Mouse (Mus musculus) liver, embryonic 16.5 days (tissue): ENCODE data around the gene Mrpl14. TPM values are rescaled to one million over a fixed set of nuclear protein-coding genes. Genes with fewer than 3 reads are reported as not detected.

Experiments
- ATAC-seq: fragments of 200-750 bp; cut with Nextera tagmentation; 2 replicates; pipeline ENCODE4 v1.8.0; 2017; ENCODE audit warnings: low read depth, mild to moderate bottlenecking, moderate number of reproducible peaks, moderate library complexity
- H3K27ac ChIP-seq: fragments of 300-500 bp; sonication (generic); 2 replicates; pipeline ENCODE4 v1.5.1; 2014; ENCODE audit warnings: mild to moderate bottlenecking, low read length
- H3K27me3 ChIP-seq: fragments of 300-500 bp; sonication (generic); 2 replicates; pipeline ENCODE4 v1.6.1; 2014; ENCODE audit warnings: low read depth, low read length, mixed read lengths; ENCODE audit not compliant: control insufficient read depth, insufficient read depth
- H3K36me3 ChIP-seq: fragments of 300-500 bp; sonication (generic); 2 replicates; pipeline ENCODE4 v1.6.1; 2014; ENCODE audit warnings: mild to moderate bottlenecking; ENCODE audit not compliant: control insufficient read depth, insufficient read depth
- H3K4me1 ChIP-seq: fragments of 300-500 bp; sonication (generic); 2 replicates; pipeline ENCODE4 v1.6.1; 2014; ENCODE audit warnings: low read depth, low read length, mixed read lengths; ENCODE audit not compliant: control insufficient read depth
- H3K4me2 ChIP-seq: fragments of 300-500 bp; sonication (generic); 2 replicates; pipeline ENCODE4 v1.6.1; 2014; ENCODE audit warnings: low read depth, low read length, mixed read lengths
- H3K4me3 ChIP-seq: fragments of 300-500 bp; sonication (generic); 2 replicates; pipeline ENCODE4 v1.5.1; 2014; ENCODE audit warnings: low read depth, mild to moderate bottlenecking, low read length
- H3K9ac ChIP-seq: fragments of 300-500 bp; sonication (generic); 2 replicates; pipeline ENCODE4 v1.6.1; 2014; ENCODE audit warnings: low read depth, low read length
- H3K9me3 ChIP-seq: fragments of 300-500 bp; sonication (generic); replicated peaks from 2 replicates; pipeline ENCODE4 v1.6.1; 2016; ENCODE audit warnings: low read length; ENCODE audit not compliant: control insufficient read depth
- WGBS: fragments of 180-500 bp; shearing (Covaris S2); extraction: QIAGEN DNeasy Blood & Tissue Kit; methylation state at CpG from one replicate; pipeline ENCODE4 v1.1.7; 2014; ENCODE audit not compliant: insufficient replicate concordance; 5-methylcytosine and 5-hydroxymethylcytosine counted together
- polyA plus RNA-seq: library from polyadenylated mRNA; unstranded; fragments of >200 nt; fragmentation: Nextera tagmentation; extraction: Ambion mirVana; gene quantifications from 2 replicates; pipeline ENCODE4 v1.2.1, GENCODE M21; 2015

The Mrpl14 gene
- polyA plus RNA-seq, 1 experiment from 2014 or later = 94.4 TPM

DNA sequence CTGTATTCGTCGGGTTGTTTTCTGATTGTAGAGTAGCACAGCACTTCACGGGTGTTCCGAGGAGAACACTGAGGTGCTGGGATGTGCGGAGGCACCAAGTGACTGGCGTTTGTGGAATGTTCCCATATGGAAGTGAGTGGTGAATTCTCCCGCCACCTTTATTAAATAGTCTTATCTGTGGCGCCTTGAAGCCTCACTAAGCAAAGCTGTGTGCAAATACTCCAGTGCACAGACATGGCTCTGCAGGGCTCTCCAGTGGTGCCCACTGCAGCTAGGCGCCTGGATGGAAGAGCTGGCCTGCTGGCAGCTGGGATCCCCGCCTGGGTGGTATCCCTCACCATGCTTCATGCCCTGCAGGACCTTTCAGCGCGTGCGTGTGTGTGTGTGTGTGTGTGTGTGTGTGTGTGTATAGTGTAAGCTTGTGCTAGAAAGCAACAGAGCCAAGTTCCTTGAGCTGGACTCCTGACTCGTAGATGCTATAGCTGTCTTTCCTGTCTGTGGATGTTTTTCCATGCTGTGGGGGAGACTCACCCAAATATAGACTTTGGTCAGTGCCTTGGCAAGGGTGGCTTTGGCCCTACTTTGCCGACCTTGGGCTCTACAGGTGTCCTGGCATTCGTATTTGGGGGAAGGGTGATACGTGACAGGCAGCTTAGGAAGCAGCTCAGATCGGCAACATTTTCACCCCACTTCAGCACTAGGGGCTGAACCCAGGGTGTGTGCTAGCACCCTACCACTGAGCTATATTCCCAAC, 7.9 kb downstream of the Mrpl14 start:
- Histone ChIP-seq H3K4me1 (peaks cover 30% of the 10 kb centered on the region), H3K4me2 (no peak overlapping the region), H3K27me3 (no peaks in the 10 kb centered on the region), H3K36me3 (peaks cover 10% of the 10 kb centered on the region; the same call in 1 of the 2 replicates), H3K9me3 (no peaks in the 10 kb centered on the region), H3K9ac (no peak overlapping the region), H3K4me3 (no peak overlapping the region), H3K27ac (no peak overlapping the region)
- ATAC-seq = no peak
- 75% methylated on average over 18 of the region's 18 CpGs for WGBS

DNA sequence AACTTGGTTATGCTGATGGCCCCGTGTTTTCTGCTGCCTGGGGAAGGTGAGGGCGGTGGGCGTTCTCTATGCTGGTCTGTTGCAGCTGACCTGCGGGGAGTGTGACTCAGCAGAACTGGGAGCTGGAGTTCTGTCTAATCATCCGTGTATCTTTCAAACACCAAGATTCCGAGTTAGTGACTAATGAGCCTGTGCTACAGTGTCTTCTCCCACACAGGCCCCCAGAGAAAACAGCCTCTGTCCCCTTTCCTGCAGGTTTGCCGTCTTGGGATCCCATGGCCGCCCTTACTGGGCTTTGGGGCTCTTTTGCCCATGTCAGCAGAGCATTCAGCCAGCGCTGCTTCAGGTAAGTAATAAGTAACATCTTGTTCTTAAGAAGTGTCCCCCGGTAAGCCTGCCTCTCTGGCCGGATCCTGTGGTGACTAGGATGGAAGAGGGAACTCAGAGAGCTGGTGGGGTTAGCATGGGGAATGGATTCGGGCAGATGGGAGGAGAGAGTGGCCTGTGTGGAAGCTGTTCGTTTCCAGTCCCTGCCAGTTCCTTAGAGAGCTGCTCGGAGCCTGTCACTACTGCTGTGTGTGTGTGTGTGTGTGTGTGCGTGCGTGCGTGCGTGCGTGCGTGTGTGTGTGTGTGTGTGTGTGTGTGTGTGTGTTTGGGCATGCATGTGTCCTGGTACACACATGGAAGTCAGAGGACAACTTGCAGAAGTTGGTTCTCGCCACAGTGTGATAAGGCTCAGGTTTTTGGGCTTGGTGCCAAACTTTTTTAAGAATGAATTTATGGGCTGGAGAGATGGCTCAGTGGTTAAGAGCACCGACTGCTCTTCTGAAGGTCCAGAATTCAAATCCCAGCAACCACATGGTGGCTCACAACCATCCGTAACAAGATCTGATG, 9.4 kb downstream of the Mrpl14 start:
- Histone ChIP-seq H3K4me3 (no peak overlapping the region), H3K9ac (no peak overlapping the region), H3K27me3 (no peaks in the 10 kb centered on the region), H3K4me1 (peaks cover 36% of the 10 kb centered on the region), H3K4me2 (0 out of 2 replicates have a peak overlapping the region, but pooled peaks have one; percentile 3), H3K9me3 (no peaks in the 10 kb centered on the region), H3K36me3 (peaks cover 10% of the 10 kb centered on the region; the same call in 1 of the 2 replicates), H3K27ac (0 out of 2 replicates have a peak overlapping the region, but pooled peaks have one; percentile 28)
- ATAC-seq = peak; percentile 65
- WGBS = 31% methylated on average over 23 of the region's 23 CpGs

DNA sequence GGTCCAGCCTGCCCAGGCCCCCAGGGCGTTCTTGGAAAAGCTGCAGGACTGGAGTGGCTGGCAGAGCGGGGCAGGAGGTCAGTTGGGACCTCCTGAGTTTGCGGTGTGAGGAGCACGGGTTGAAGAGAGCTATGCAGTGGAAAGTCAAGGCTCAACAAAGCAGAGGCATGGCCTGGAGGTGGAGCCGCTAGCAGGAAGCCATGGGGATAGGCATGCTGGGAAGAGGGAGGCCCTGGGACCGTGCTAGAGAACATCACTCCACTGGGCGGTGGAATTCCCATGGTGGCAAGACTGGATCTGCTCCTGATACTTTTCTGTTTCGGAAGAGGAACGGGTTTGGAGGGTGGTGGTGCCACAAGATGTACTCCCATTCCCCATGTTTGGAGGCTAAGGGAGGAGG, 10.9 kb downstream of the Mrpl14 start:
- H3K36me3 ChIP-seq = peaks cover 10% of the 10 kb centered on the region; the same call in 1 of the 2 replicates
- H3K9ac ChIP-seq = no peak overlapping the region
- no peaks in the 10 kb centered on the region for H3K27me3 ChIP-seq
- H3K4me2 ChIP-seq = no peak overlapping the region
- 85% methylated on average over 9 of the region's 9 CpGs for WGBS
- no peak overlapping the region for H3K27ac ChIP-seq
- no peaks in the 10 kb centered on the region for H3K9me3 ChIP-seq
- H3K4me3 ChIP-seq = no peak overlapping the region
- no peak for ATAC-seq
- peaks cover 46% of the 10 kb centered on the region for H3K4me1 ChIP-seq

DNA sequence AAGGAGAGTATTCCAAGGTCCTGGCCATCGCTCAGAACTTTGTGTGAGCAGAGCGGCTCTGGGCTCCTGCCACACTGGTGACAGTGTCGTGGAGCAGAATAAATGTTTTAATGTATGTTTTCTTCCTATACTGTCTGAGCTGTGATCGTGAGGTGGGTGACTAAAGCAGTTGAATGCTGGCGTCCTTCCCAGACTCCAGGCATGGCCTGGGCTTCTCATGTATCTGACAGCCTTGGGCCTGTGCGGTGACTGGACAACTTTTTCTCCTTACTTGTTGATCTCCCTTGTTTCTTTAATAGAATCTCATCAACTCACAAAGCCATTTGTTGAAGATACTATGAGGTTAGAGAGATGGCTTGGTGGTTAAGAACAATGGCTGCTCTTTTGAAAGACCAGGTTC, 12.2 kb downstream of the Mrpl14 start:
- Histone ChIP-seq H3K27me3 (no peaks in the 10 kb centered on the region), H3K36me3 (peaks cover 10% of the 10 kb centered on the region; the same call in 1 of the 2 replicates), H3K4me2 (no peak overlapping the region), H3K9ac (no peak overlapping the region), H3K27ac (no peak overlapping the region), H3K9me3 (no peaks in the 10 kb centered on the region), H3K4me1 (peaks cover 46% of the 10 kb centered on the region), H3K4me3 (no peak overlapping the region)
- 84% methylated on average over 6 of the region's 6 CpGs for WGBS
- ATAC-seq = no peak

DNA sequence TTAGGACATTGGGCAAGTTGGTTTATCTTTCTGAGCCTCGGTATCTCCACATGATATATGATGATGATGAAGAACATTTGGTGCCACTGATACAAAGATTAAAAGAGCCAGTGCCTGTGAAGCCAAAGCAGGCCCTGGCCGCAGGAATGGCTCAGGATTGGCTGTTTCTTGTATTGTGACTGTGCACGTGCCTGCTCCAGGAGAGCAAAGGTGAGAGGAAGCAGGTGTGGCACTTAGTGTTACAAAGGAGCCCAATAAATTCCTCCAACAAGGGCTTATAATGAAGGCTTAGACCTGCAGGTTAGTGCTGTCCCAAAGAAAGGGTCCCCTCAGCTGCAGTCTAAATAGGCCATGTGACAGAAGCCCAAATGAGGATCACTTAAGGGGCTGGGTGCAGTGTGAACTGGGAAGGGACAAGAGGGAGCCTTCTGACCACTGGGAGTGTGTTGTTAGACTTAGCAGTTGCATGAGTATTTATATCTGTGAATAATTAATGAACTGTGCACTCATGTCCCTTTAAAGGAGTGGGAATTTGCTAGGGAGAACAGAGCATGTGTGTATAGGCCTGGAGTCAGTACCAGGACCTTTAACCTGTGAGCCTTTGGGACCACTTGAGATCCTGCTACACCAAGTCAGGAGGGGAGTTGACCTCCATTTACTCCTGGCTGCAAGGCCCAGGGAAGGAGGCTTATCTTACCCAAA, 13.1 kb downstream of the Mrpl14 start:
- no peaks in the 10 kb centered on the region for H3K27me3 ChIP-seq
- H3K4me1 ChIP-seq = peaks cover 44% of the 10 kb centered on the region
- no peaks in the 10 kb centered on the region for H3K9me3 ChIP-seq
- peaks cover 10% of the 10 kb centered on the region; the same call in 1 of the 2 replicates for H3K36me3 ChIP-seq
- H3K4me2 ChIP-seq = no peak overlapping the region
- no peak for ATAC-seq
- WGBS = 85% methylated on average over 3 of the region's 3 CpGs
- no peak overlapping the region for H3K27ac ChIP-seq
- no peak overlapping the region for H3K4me3 ChIP-seq
- H3K9ac ChIP-seq = no peak overlapping the region

DNA sequence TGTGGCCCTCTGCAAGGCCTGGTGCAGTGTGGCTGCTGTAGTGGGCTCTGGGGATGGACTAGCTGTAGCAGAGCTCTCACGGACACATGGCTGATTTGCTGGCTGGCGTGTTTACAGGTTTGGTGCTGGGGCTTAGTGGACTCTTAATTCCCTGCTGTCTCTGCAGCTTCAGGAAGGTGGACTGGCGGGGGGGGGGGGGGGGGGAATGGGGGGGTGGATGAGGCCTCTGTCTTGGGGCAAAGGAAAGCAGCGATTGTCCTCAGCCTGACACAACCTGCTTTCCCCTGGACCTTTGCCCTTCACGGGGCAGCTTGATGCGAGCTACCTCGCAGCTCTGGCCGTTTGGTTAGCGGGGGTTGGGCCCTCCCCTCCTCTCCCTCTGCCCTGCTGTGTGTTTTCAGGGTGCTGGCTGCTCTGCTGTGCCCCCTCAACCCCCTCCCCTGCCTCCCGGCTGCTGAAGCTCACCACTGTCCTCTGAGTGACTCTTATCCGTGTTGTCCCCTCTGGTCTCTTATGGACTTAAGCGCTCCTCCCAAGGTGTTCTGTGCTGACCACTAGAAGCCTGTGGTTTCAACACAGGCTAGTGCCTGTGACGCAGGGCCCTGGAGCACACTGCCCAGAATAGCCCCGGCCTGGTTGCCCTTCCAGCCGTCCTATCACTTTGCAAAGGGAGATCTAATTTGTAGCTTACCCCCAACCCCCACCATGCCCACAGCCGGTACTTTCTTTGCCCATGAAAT, 14.5 kb downstream of the Mrpl14 start:
- Histone ChIP-seq H3K36me3 (peaks cover 10% of the 10 kb centered on the region; the same call in 1 of the 2 replicates), H3K4me2 (no peak overlapping the region), H3K4me1 (peaks cover 32% of the 10 kb centered on the region), H3K9ac (no peak overlapping the region), H3K27ac (no peak overlapping the region), H3K4me3 (no peak overlapping the region), H3K9me3 (no peaks in the 10 kb centered on the region), H3K27me3 (no peaks in the 10 kb centered on the region)
- 72% methylated on average over 9 of the region's 16 CpGs for WGBS
- ATAC-seq = peak; percentile 22; the same call in 1 of the 2 replicates

DNA sequence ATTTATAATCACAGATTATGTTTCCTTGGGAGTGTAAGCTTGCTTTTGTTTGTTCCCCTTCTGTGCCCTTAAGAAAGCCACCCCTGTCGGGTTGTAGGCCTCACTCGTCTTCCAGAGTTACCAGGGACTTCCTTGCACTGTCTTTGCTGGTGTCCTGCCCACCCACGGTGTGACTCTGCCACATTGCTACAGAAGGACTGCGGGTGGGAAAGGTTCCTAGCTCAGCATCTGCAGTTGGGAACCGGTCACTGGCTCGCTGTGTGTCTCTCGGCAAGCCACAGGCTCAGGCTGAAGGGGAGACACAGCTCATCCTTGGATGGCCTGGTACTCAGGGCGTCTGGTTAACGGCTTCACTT, 15.1 kb downstream of the Mrpl14 start:
- Histone ChIP-seq H3K4me2 (no peak overlapping the region), H3K9me3 (no peaks in the 10 kb centered on the region), H3K9ac (no peak overlapping the region), H3K36me3 (peaks cover 10% of the 10 kb centered on the region; the same call in 1 of the 2 replicates), H3K4me3 (no peak overlapping the region), H3K27ac (no peak overlapping the region), H3K27me3 (no peaks in the 10 kb centered on the region), H3K4me1 (peaks cover 29% of the 10 kb centered on the region)
- WGBS = 67% methylated on average over 9 of the region's 9 CpGs
- no peak for ATAC-seq

DNA sequence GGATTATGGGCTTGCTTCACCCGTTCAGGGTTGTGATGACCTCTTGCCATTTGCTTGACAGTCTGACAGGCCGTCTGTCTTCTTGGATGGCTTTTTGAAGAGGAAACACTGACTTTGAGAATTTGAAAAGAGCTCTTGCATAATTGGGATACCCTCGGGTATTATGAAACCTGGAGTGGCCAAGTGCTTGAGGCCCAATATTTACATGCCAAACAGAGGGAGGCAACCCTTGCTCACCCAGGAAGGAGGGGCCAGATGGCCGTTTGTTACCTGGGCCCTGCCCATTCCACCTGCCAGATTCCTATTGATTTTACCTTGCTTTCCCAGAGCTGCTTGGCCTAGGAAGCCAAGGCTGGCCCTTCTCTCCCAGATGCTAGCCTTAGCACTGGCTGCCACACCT, 16.1 kb downstream of the Mrpl14 start:
- WGBS = 26% methylated on average over 4 of the region's 4 CpGs
- no peaks in the 10 kb centered on the region for H3K9me3 ChIP-seq
- H3K27me3 ChIP-seq = no peaks in the 10 kb centered on the region
- H3K4me3 ChIP-seq = no peak overlapping the region
- H3K4me1 ChIP-seq = peaks cover 29% of the 10 kb centered on the region
- ATAC-seq = peak; percentile 55
- H3K9ac ChIP-seq = no peak overlapping the region
- no peak overlapping the region for H3K4me2 ChIP-seq
- H3K36me3 ChIP-seq = peaks cover 6% of the 10 kb centered on the region; the same call in 1 of the 2 replicates
- H3K27ac ChIP-seq = no peak overlapping the region
